9 mouse cellular contexts compared by ENCODE assay signal in the genomic region with DNA sequence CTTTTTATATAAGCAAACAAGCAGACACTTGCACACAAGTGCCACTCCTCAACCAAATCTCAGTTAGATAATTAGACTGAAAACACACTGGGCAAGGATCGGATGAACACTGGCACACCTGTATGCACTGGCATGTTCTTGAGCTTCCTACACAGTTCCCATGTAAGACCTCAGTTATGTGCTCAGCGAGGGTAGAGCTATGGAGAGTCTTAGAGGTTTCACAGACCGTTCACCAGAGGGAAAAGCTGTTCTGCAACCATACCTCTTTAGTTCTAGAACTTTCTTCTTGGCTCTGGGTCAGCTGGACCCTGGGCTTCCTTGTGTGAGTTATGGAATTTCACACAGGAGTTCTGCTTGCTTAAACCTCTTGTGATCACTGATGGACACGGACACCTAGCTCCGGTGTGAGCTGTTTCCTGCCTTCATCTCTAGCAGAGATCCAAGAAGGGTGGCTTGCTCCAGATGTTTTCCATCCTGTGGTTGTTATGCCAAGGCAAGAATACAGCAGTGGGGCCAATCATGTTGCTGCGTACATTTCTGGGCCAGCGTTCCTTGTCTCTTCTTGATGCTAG.
DNase-seq lines count a peak whose midpoint lies in the region; ATAC-seq and TF ChIP-seq lines count a peak whose summit lies in the region.
"Had no signal": no experiment of that assay in that cellular context is flagged by ENCODE, and none has a peak within 500 bp of the region (broad histone marks: within the 10 kb centered on the region; RNA-seq: fewer than 3 reads in every experiment).

No protein-coding gene starts in this region.

- no peak overlapping the region for H3K27ac ChIP-seq in hindbrain, embryonic 12.5 days
- no peak overlapping the region for H3K27ac ChIP-seq in hindbrain, embryonic 13.5 days
- H3K27ac ChIP-seq in lung, postnatal 0 days (ENCODE audit: low read length), result no peak overlapping the region
- peak overlapping the region; percentile 44; the same call in 1 of the 2 replicates for H3K27ac ChIP-seq in embryonic facial prominence, embryonic 15.5 days (replicated peaks)
- no peak overlapping the region for H3K27ac ChIP-seq in neural tube, embryonic 15.5 days (replicated peaks)
- H3K27ac ChIP-seq: liver, embryonic 15.5 days had no signal

- peaks cover 17% of the 10 kb centered on the region for H3K27me3 ChIP-seq in hindbrain, embryonic 12.5 days
- H3K27me3 ChIP-seq in hindbrain, embryonic 13.5 days, result peaks cover 42% of the 10 kb centered on the region
- H3K27me3 ChIP-seq in lung, postnatal 0 days (replicated peaks; ENCODE audit: insufficient read depth, low read length), result no peaks in the 10 kb centered on the region
- H3K27me3 ChIP-seq in embryonic facial prominence, embryonic 15.5 days, result no peaks in the 10 kb centered on the region
- peaks cover 15% of the 10 kb centered on the region; the same call in 1 of the 2 replicates for H3K27me3 ChIP-seq in neural tube, embryonic 15.5 days (replicated peaks)
- H3K27me3 ChIP-seq: liver, embryonic 15.5 days had no signal

- H3K4me3 ChIP-seq in hindbrain, embryonic 12.5 days, result no peak overlapping the region
- H3K4me3 ChIP-seq in hindbrain, embryonic 13.5 days, result no peak overlapping the region
- H3K4me3 ChIP-seq in lung, postnatal 0 days (ENCODE audit: low read depth, low read length), result no peak overlapping the region
- H3K4me3 ChIP-seq in embryonic facial prominence, embryonic 15.5 days (replicated peaks), result 0 out of 2 replicates have a peak overlapping the region, but pooled peaks have one; percentile 14
- no peak overlapping the region for H3K4me3 ChIP-seq in neural tube, embryonic 15.5 days (replicated peaks)
- H3K4me3 ChIP-seq: liver, embryonic 15.5 days had no signal

- no peak overlapping the region for H3K9ac ChIP-seq in hindbrain, embryonic 12.5 days
- H3K9ac ChIP-seq in hindbrain, embryonic 13.5 days, result no peak overlapping the region
- H3K9ac ChIP-seq in lung, postnatal 0 days (replicated peaks; ENCODE audit: low read depth), result no peak overlapping the region
- H3K9ac ChIP-seq in embryonic facial prominence, embryonic 15.5 days, result no peak overlapping the region
- no peak overlapping the region for H3K9ac ChIP-seq in neural tube, embryonic 15.5 days (replicated peaks)
- H3K9ac ChIP-seq: liver, embryonic 15.5 days had no signal

- no peaks in the 10 kb centered on the region for H3K9me3 ChIP-seq in hindbrain, embryonic 12.5 days (replicated peaks)
- no peaks in the 10 kb centered on the region for H3K9me3 ChIP-seq in hindbrain, embryonic 13.5 days
- H3K9me3 ChIP-seq in lung, postnatal 0 days (ENCODE audit: low read length), result no peaks in the 10 kb centered on the region
- no peaks in the 10 kb centered on the region for H3K9me3 ChIP-seq in embryonic facial prominence, embryonic 15.5 days (replicated peaks)
- H3K9me3 ChIP-seq in neural tube, embryonic 15.5 days (replicated peaks), result no peaks in the 10 kb centered on the region
- H3K9me3 ChIP-seq: liver, embryonic 15.5 days had no signal

- no peak for TF ChIP-seq CTCF in lung, postnatal 0 days (IDR thresholded peaks at IDR 0.05)

- 0 out of 2 replicates have a peak overlapping the region, but pooled peaks have one; percentile 30 for H3K4me2 ChIP-seq in hindbrain, embryonic 12.5 days (replicated peaks)
- no peak overlapping the region for H3K4me2 ChIP-seq in hindbrain, embryonic 13.5 days
- no peak overlapping the region for H3K4me2 ChIP-seq in lung, postnatal 0 days (replicated peaks; ENCODE audit: low read depth, low read length)
- peak overlapping the region; percentile 37 for H3K4me2 ChIP-seq in embryonic facial prominence, embryonic 15.5 days (replicated peaks)
- H3K4me2 ChIP-seq in neural tube, embryonic 15.5 days, result 0 out of 2 replicates have a peak overlapping the region, but pooled peaks have one; percentile 42

- TF ChIP-seq EP300 in lung, postnatal 0 days (IDR thresholded peaks at IDR 0.05), result no peak

- no peaks in the 10 kb centered on the region for H3K36me3 ChIP-seq in hindbrain, embryonic 12.5 days
- H3K36me3 ChIP-seq in hindbrain, embryonic 13.5 days, result no peaks in the 10 kb centered on the region
- H3K36me3 ChIP-seq in lung, postnatal 0 days (ENCODE audit: insufficient read depth, low read length), result no peaks in the 10 kb centered on the region
- no peaks in the 10 kb centered on the region for H3K36me3 ChIP-seq in embryonic facial prominence, embryonic 15.5 days
- no peaks in the 10 kb centered on the region for H3K36me3 ChIP-seq in neural tube, embryonic 15.5 days
- H3K36me3 ChIP-seq: liver, embryonic 15.5 days had no signal

- 0 out of 2 replicates have a peak, but pooled peaks cover 4% of the 10 kb centered on the region for H3K4me1 ChIP-seq in hindbrain, embryonic 12.5 days
- 0 out of 2 replicates have a peak, but pooled peaks cover 8% of the 10 kb centered on the region for H3K4me1 ChIP-seq in hindbrain, embryonic 13.5 days (replicated peaks)
- no peaks in the 10 kb centered on the region for H3K4me1 ChIP-seq in lung, postnatal 0 days (ENCODE audit: insufficient read depth, low read depth, low read length)
- H3K4me1 ChIP-seq in embryonic facial prominence, embryonic 15.5 days, result peaks cover 25% of the 10 kb centered on the region
- H3K4me1 ChIP-seq in neural tube, embryonic 15.5 days, result peaks cover 11% of the 10 kb centered on the region; the same call in 1 of the 2 replicates
- H3K4me1 ChIP-seq: liver, embryonic 15.5 days had no signal

- 74% methylated on average over 7 of the region's 7 CpGs for WGBS in hindbrain, embryonic 12.5 days
- WGBS in hindbrain, embryonic 13.5 days, result 72% methylated on average over 7 of the region's 7 CpGs
- WGBS in lung, postnatal 0 days, result 48% methylated on average over 7 of the region's 7 CpGs
- WGBS in embryonic facial prominence, embryonic 15.5 days, result 40% methylated on average over 7 of the region's 7 CpGs
- 73% methylated on average over 7 of the region's 7 CpGs for WGBS in neural tube, embryonic 15.5 days

- no peak for DNase-seq in lung, postnatal 0 days (ENCODE audit: low spot score)
- no peak for DNase-seq in lung, adult 18-20 months
- no peak for DNase-seq in adrenal gland, adult 2 months
- no peak for DNase-seq in right cerebral cortex, postnatal 14 days

- ATAC-seq in hindbrain, embryonic 12.5 days (ENCODE audit: low FRiP score), result peak; percentile 51; the same call in 1 of the 2 replicates
- ATAC-seq in hindbrain, embryonic 13.5 days (ENCODE audit: low FRiP score), result no peak
- ATAC-seq in lung, postnatal 0 days, result peak; percentile 24; the same call in 1 of the 2 replicates
- ATAC-seq in embryonic facial prominence, embryonic 15.5 days (ENCODE audit: insufficient number of reproducible peaks, low FRiP score, low TSS enrichment, low read depth), result 0 out of 2 replicates have a peak, but pooled peaks have one; percentile 32
- no peak for ATAC-seq in neural tube, embryonic 15.5 days (ENCODE audit: low FRiP score)

Comparison
In these comparisons a context has a peak if more than half of its experiments do, and no peak if none do; other contexts are left out.
1. ATAC-seq: peak in hindbrain, embryonic 12.5 days (single experiment), lung, postnatal 0 days (single experiment) and embryonic facial prominence, embryonic 15.5 days (single experiment); none in hindbrain, embryonic 13.5 days (single experiment) and neural tube, embryonic 15.5 days (single experiment).
2. H3K4me2 ChIP-seq: peak in hindbrain, embryonic 12.5 days (single experiment), embryonic facial prominence, embryonic 15.5 days (single experiment) and neural tube, embryonic 15.5 days (single experiment); none in hindbrain, embryonic 13.5 days (single experiment) and lung, postnatal 0 days (single experiment).